Mouse (Mus musculus): ENCODE measurements around the gene Gm773. TPM values are rescaled to one million over a fixed set of nuclear protein-coding genes. Genes with fewer than 3 reads are reported as not detected.

Gene Gm773
- polyA plus RNA-seq (2012; rRNA removed), result not detected in 2 replicates

GRCm38 (mm10) chrX:56212771-56213170 is at the start of gene Gm773:
Gene Gm773, minus strand, starts transcription at chrX:56212881.

Other genes starting within 250 kb of the Gm773 start
- 0.27 and 0.42 TPM in 2 replicates for gene 3830403N18Rik, start 76.3 kb downstream of the Gm773 start, polyA plus RNA-seq (2012; rRNA removed)
- 0.56 and 0.57 TPM in 2 replicates for gene Zfp449, start 133.5 kb upstream of the Gm773 start, polyA plus RNA-seq (2012; rRNA removed)
- gene Smim10l2a, start 161.7 kb upstream of the Gm773 start, polyA plus RNA-seq (2012; rRNA removed), result 0.17 and 0.18 TPM in 2 replicates
- gene Gm2174, start 235.1 kb upstream of the Gm773 start, polyA plus RNA-seq (2012; rRNA removed), result 0.21 TPM in 1 of 2 replicates, not detected in the other
- 84.7 and 94.5 TPM in 2 replicates for gene Ints6l, start 242.0 kb upstream of the Gm773 start, polyA plus RNA-seq (2012; rRNA removed)